8 mouse cellular contexts compared by ENCODE assay signal in genomic region chr19:42776813-42777212, GRCm38 (mm10). TPM values are rescaled to one million over a fixed set of nuclear protein-coding genes. Genes with fewer than 3 reads are reported as not detected.
DNase-seq lines count a peak whose midpoint lies in the region; ATAC-seq and TF ChIP-seq lines count a peak whose summit lies in the region.

No protein-coding gene starts in this region.

- DNase-seq in adrenal gland, postnatal 14 days: peak; percentile 44
- no peak for DNase-seq in adrenal gland, adult 18-20 months (ENCODE audit: low spot score in 2 of 2)
- DNase-seq in kidney, postnatal 0 days (ENCODE audit: low spot score): no peak
- no peak for DNase-seq in kidney, adult 11 months
- DNase-seq in ES-CJ7 (ENCODE audit: low read depth, low spot score): peak; percentile 83
- DNase-seq in liver, embryonic 13.5 days: peak; percentile 33
- no peak for DNase-seq in heart, adult 9 months (ENCODE audit: low spot score in 2 of 2)

- H3K27ac ChIP-seq in kidney, postnatal 0 days: no peak overlapping the region
- H3K27ac ChIP-seq in liver, embryonic 13.5 days: no peak overlapping the region

- no peaks in the 10 kb centered on the region for H3K36me3 ChIP-seq in kidney, postnatal 0 days (ENCODE audit: insufficient read depth, low read length)
- H3K36me3 ChIP-seq in liver, embryonic 13.5 days: no peaks in the 10 kb centered on the region; the same call in 1 of the 2 replicates

- no peak overlapping the region for H3K4me3 ChIP-seq in kidney, postnatal 0 days (replicated peaks; ENCODE audit: low read depth, low read length)
- no peak overlapping the region for H3K4me3 ChIP-seq in liver, embryonic 13.5 days (replicated peaks)

- no peak for ATAC-seq in kidney, postnatal 0 days (replicated peaks; ENCODE audit: low FRiP score, low read depth)
- ATAC-seq in liver, embryonic 13.5 days (ENCODE audit: low read depth): no peak
- ATAC-seq in erythroid progenitor cell, adult 5-6 weeks (replicated peaks; ENCODE audit: low FRiP score, poor library complexity, severe bottlenecking): no peak

- H3K4me1 ChIP-seq in kidney, postnatal 0 days (replicated peaks; ENCODE audit: insufficient read depth, low read length): peaks cover 7% of the 10 kb centered on the region; the same call in 1 of the 2 replicates
- H3K4me1 ChIP-seq in liver, embryonic 13.5 days (replicated peaks): peaks cover 21% of the 10 kb centered on the region

- WGBS in kidney, postnatal 0 days: 96% methylated on average over 1 of the region's 1 CpGs
- 67% methylated on average over 1 of the region's 1 CpGs for WGBS in liver, embryonic 13.5 days (ENCODE audit: insufficient replicate concordance)

- no peaks in the 10 kb centered on the region for H3K27me3 ChIP-seq in kidney, postnatal 0 days (ENCODE audit: insufficient read depth, low read length)
- H3K27me3 ChIP-seq in liver, embryonic 13.5 days: no peaks in the 10 kb centered on the region

- H3K9me3 ChIP-seq in kidney, postnatal 0 days (replicated peaks; ENCODE audit: low read length): no peaks in the 10 kb centered on the region
- H3K9me3 ChIP-seq in liver, embryonic 13.5 days (replicated peaks): no peaks in the 10 kb centered on the region

- no peak overlapping the region for H3K4me2 ChIP-seq in kidney, postnatal 0 days (ENCODE audit: low read length)
- H3K4me2 ChIP-seq in liver, embryonic 13.5 days: no peak overlapping the region

- no peak overlapping the region for H3K9ac ChIP-seq in kidney, postnatal 0 days (ENCODE audit: low read depth, low read length)
- no peak overlapping the region for H3K9ac ChIP-seq in liver, embryonic 13.5 days

- peak; percentile 54 for TF ChIP-seq CTCF in kidney, postnatal 0 days (IDR thresholded peaks at IDR 0.05; ENCODE audit: low read depth)

RNA-seq across cellular contexts. Expression of gene Hps1, which starts 3.0 kb away (rescaled TPM):
- total RNA-seq in adrenal gland, postnatal 14 days (2021): 18.9 and 19.8 TPM in 2 replicates
- 10 to 100 TPM; 19.7 to 26.3 TPM for total RNA-seq in adrenal gland, adult 18-20 months (2021)
- polyA plus RNA-seq in kidney, postnatal 0 days (2015; fragmentation: Nextera tagmentation; extraction: Ambion mirVana): 12.9 and 13.8 TPM in 2 replicates
- polyA plus RNA-seq in liver, embryonic 13.5 days (2015; fragmentation: Nextera tagmentation; extraction: Ambion mirVana): 8.8 and 9.1 TPM in 2 replicates
- total RNA-seq in erythroid progenitor cell, adult 5-6 weeks (2015; ENCODE audit: low replicate concordance): 2.5 and 3.8 TPM in 2 replicates
- total RNA-seq in erythroid progenitor cell, adult 5-6 weeks (2017; ENCODE audit: low replicate concordance): 2.7 and 4.0 TPM in 2 replicates

RNA-seq across cellular contexts. Expression of gene Pyroxd2, which starts 24.2 kb away (rescaled TPM):
- total RNA-seq in adrenal gland, postnatal 14 days (2021): 18.5 and 19.8 TPM in 2 replicates
- 10 to 100 TPM; 23.1 to 46.7 TPM for total RNA-seq in adrenal gland, adult 18-20 months (2021)
- 11.0 and 14.2 TPM in 2 replicates for polyA plus RNA-seq in kidney, postnatal 0 days (2015; fragmentation: Nextera tagmentation; extraction: Ambion mirVana)
- 1.5 and 1.8 TPM in 2 replicates for polyA plus RNA-seq in liver, embryonic 13.5 days (2015; fragmentation: Nextera tagmentation; extraction: Ambion mirVana)
- total RNA-seq in erythroid progenitor cell, adult 5-6 weeks (2015; ENCODE audit: low replicate concordance): 0.36 and 0.84 TPM in 2 replicates
- total RNA-seq in erythroid progenitor cell, adult 5-6 weeks (2017; ENCODE audit: low replicate concordance): not detected in 2 replicates

Comparison
In these comparisons a context has a peak if more than half of its experiments do, and no peak if none do; other contexts are left out.
1. DNase-seq: peak in adrenal gland, postnatal 14 days (single experiment), ES-CJ7 (single experiment) and liver, embryonic 13.5 days (single experiment); none in adrenal gland, adult 18-20 months (0 of 2), kidney, postnatal 0 days (single experiment), kidney, adult 11 months (single experiment) and heart, adult 9 months (0 of 2).
2. RNA of gene Pyroxd2, which starts 24.2 kb away (total RNA-seq): 23.1 to 46.7 TPM in adrenal gland, adult 18-20 months and 18.5 to 19.8 TPM in adrenal gland, postnatal 14 days; 0.36 to 0.84 TPM in erythroid progenitor cell, adult 5-6 weeks; every median in the first group is over 10 times any median in the second.